Mouse (Mus musculus) CD4-positive, CD25-positive, alpha-beta regulatory T cell, adult 4 months (primary cell): ENCODE data around the gene Gm20696. TPM values are rescaled to one million over a fixed set of nuclear protein-coding genes. Genes with fewer than 3 reads are reported as not detected.
A peak's percentile ranks its signal among the peaks of the same experiment; 100 is the strongest.

Source experiments
- ATAC-seq: one replicate; pipeline ENCODE4 v1.8.0; 2017
- polyA plus RNA-seq, 2 experiments: library from polyadenylated mRNA; unstranded; fragments of 100-300 nt; shearing (Covaris generic); gene quantifications; one replicate each; pipeline ENCODE4 v1.2.1; 2017

Gm20696 gene
- polyA plus RNA-seq, 2 experiments from 2014 or later = 19.5 to 26.0 TPM

DNA sequence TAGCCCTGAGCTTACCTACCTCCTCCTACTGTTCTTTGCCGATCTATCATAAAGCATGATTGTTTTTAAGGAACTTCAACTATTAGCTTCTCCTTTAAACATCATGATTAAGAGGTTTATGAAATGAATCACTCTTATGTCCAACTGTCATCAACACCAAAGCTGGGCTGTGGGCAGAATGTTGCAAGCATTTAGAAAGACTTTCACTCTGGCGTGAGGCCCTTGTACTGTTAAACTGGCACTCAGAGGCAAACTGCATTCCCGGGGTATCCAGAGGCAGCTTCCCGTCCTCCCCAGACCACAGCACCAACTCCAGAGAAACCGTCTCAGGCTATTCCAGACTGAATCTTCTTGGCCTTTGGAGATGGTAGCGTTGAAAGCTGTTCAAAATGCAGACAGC is 230.2 kb downstream of the Gm20696 start:
- no peak for ATAC-seq

DNA sequence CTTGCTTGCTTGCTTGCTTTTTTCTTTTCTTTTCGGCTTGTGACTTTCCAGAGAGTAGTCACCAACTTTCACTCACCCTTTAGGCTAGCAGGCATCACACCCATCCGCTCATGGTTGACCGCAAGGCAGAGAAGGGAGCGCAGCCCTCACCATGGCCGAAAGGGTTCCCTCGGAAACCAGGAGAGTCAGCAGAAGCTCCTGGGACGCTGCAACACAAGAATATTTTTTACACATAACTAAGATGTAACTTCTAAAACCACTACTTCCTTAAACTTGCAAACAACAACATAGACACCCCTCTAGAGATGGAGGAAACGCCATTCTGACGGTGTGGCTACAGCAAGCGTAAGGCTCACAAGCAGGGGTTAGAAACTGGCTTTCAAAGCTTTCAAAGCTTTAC is 231.5 kb downstream of the Gm20696 start:
- ATAC-seq = peak; percentile 58

DNA sequence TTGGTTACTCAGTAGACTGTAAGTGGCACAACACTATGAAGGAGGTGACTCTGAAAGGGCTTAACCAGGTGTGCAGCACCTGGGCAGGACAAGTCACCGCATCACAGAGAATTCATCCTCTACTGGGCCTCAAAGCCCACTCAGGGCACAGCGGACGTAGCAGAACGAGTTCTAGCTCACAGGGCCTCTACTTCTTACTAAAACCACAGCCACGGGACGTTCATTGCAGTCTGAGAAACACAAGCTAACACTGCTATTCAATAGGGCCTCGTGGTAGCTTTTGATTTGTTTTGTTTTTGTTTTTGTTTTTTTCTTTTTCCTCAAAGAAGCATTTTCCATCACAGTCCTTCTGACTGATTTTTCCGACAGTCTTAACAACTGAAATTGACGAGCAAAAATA is 233.6 kb downstream of the Gm20696 start:
- peak; percentile 51 for ATAC-seq

DNA sequence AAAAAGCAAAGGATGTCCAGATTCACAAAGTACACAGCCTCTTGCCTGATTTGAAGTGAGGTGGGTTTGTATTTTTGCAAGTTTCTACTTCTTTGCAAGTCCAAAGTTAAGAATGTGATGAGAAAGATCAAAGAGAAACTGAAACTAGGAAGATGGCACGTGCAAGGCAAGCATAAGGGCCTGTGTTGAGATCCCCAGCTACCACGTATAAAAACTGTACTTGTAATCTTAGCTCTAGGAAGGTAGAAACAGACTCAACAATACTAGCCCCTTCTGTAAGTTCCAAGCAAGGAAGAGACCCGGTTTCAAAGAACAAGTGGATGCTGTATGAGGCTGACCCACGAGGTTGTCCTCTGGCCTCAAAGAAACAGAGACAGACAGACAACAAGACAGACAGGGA is 234.7 kb downstream of the Gm20696 start:
- ATAC-seq = peak; percentile 38

DNA sequence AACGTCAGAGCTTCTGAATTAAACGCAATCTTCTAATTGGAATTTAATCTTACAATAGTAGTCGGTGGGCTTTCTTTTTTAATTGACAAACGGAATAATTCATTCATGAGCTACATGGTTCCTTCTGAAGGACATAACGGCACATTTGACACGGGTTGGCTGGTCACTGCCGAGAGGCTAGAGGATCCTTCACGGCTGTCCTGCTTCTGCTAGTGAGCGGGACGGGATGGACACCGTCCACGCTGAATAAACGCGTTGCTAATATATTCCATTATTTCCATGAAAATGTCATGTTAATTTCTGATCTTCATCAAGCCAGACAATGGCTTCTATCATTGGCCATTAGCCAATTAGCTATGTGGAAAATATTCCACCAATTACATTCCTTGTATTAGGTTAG is 236.0 kb downstream of the Gm20696 start:
- no peak for ATAC-seq

DNA sequence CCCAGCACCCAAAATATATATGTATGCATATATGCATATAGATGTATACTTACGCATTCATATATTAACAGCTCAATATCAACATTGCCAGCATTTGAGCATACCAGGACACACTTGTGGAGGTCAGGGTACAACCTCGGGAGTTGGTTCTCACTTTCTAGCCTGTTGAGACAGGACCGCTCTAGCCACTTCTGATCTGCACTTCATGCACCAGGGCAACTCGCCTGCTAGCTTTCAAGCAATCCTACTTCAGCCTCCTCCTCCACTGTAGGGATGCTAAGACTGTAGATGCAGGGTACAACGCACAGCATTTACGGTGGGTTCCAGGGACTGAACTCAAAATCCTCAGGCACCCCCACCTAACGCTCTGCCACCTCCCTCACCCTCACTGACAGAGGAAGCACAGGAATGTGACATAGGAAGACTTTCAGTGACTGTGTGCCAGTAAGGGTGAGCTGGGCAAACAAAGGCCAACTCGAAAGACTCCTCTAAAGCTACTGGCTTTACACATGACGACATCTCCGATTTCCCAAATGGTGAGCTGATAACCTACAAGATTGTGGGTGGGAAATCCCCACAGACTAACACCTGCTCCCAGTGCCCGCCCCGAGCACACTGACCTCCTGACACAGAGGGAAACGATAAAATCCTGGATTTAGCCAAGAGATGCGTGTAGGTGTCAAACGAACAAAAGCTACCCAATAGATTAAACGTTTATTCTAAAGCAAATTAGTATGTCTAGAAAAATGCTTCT is 237.0 kb downstream of the Gm20696 start:
- ATAC-seq = no peak

DNA sequence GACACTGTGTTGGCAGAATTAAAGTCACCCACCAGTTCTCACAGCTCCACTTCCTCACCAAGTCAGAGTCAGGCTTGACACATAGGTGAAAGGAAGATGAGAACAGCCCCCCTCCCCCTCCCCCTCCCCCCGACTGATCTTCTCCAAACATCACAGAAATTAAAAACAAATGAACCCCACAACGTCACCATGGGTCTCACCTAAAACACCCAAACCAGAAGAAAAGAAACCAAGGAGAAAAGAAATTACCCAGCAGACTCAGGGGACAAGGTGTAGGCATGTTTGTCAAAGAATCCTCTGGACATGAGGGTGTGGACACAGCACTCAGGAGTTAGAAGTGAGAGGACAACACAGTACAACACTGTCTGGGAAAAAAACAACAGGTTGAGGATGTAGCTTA is 237.6 kb downstream of the Gm20696 start:
- peak; percentile 12 for ATAC-seq

DNA sequence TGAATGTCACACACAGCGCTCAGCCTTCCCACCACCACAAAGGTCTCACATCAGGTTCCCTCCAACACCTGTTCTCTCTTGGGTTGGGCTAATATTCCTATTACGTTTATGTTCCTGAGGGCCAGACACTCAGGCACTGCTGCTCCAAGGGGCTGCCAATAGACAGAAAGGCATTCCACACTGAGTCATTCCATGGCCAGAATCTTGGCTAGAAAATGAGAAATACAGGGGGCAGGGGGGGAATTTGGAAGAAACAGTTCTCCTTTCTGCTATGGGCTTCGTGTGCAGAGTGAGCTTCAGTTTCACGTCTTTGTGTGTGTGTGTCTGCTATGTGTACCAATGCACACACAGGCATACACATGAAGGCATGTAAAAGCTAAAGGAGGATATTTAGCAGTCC is 239.3 kb downstream of the Gm20696 start:
- ATAC-seq = no peak

DNA sequence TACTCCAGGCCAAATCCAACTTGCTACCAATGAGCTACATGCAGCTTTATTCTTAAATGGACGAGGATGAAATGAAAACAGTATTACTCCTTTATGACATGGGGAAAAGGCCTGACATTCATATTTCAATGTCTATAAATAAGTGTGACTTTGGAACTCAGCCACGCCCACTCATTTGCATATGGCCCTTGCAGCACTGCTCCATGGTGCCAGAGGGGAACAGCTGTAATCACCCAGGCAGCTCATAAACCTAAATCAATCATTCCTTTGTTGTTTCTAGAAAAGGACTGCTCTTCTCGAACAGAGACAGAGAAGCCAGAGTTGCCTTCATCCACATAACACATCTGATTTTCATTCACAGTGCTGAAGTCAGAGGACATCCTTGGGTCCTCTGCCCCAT is 241.6 kb downstream of the Gm20696 start:
- no peak for ATAC-seq

DNA sequence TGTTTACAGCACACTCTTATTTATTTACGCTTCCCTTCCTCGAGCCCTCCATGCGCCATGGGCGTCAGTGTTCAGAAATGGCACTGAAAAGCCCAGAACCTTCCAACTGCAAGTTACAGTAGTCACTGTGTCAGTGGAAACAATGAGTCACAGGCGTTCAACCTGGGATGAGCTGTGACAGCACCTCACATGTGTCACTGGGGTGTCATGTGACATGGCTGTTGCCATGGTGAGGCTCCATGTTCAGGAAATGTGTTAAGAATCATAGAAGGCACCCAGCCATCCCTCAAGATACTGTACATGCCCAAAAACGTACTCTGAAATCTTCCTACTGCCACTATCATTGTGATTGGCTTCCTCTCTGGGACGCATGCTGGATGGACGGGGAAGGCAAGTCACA is 245.9 kb downstream of the Gm20696 start:
- ATAC-seq = peak; percentile 94

DNA sequence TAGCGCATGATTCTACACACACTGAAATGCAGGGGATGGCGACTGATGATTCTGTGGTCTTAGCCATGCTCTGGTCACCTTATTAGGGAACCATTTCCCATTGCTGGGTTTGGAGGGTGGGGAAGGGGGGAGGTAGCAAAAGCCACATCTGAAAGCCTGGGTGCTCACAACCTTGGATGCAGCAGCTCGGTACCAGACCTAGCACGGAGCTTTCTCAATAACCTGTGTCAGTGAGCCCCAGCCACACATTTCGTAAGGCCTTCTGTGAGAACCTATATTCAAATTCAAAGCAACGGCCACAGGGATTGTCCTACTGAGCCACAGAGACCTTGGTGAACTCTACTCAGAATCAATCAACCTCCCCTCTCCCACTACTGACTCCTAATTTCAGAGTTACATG is 254.0 kb downstream of the Gm20696 start:
- no peak for ATAC-seq

DNA sequence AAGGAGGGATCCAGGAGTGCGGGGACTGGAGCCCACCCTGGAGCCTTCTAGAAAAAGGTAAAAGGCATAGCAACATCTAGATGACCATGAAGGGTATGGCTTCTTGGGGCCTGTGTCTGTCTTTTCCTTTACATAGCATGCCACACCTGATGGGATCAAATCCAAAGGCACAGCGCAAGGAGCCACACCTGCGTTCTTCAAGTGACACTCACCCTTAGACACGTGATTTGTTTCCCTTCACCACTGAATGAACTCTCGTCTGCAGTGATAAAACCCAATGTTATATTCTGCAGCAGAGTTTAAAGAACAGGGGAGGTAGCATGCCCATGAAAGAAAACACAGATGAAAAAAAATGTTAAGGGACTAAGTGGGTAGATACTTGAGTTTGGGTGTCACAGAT is 257.0 kb downstream of the Gm20696 start:
- ATAC-seq = no peak

DNA sequence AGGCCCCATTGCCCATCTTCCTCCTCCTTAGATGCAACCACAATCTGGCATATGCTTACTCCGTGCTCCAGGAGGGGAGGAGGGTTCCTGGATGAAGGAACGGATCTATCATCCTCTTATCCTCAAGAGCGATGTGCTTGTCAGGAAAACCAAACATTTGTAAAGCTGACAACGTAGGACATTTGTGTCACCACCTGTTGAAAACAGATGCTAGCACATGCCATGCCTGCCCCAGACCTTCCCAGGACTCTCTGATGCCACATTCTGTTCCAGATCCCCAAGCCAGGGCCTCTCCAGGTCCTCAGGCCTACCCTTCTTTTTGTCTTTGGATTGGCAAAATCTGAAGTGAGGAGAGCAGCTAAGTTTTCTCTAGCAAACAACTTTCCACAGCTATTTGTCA is 257.7 kb downstream of the Gm20696 start:
- no peak for ATAC-seq

DNA sequence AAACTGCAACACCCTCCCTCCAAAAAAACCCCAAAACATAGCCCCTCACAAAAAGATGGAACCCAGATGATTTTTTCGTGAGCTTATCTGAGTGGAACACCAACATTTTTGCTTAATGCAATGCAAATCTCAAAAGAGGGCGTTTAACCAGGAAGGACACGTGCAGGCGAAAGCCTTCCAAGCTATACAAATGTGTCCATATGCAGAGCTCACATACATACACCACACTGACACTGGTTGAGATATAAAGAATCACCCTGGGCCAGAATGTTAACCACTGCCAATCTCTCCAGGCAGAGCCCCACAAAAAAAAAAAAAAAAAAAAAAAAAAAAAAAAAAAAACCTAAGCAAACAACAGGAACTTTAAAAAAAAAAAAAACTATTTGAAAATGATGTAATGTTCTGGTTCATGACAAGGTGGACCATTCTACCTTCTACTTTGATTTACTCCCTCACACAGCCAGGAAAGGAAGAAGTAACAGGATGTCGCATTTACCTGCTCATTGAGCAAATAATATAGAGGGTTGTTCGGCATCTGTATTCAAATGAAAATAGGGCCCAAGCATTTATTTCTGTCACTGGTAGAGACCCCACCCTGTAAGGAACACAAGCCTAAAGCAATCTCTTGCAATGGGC is 262.7 kb downstream of the Gm20696 start:
- peak; percentile 48 for ATAC-seq

DNA sequence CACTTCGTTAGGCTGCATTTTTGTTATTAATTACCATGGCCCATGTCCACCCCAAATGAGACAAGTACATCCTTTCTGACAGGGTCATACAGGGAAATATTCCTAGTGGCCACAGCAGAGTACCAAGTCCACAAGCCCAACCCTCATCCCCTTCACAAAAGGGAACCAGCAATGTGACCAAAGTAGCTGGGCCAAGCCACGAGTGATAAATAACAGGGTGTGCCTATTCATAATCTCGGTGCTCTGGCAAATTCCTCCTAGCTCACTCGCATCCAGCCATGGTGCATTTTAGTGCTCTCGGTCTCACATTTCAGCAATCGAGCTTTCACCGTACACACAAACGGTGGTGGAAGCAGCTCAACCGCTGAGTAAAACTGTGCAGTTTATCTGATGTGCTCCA is 263.7 kb downstream of the Gm20696 start:
- no peak for ATAC-seq

DNA sequence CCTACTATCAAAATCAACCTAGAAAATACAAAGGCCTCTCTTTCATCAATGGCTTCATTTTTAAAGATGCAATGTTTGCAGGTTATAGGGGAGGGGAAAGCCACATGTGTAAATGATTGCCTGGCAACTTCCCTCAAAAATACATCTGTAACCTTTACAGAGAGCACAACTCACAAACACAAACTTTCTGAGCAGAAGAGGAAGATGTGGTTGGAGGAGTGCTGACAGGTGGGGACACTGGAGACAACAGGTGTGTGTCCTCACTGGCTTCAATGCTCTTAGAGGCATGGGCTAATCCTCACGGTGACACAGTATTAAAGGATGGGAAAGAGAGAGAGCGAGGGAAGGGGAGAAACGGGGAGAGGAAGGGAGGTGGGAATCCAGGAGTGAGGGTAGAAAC is 264.2 kb downstream of the Gm20696 start:
- ATAC-seq = peak; percentile 8

DNA sequence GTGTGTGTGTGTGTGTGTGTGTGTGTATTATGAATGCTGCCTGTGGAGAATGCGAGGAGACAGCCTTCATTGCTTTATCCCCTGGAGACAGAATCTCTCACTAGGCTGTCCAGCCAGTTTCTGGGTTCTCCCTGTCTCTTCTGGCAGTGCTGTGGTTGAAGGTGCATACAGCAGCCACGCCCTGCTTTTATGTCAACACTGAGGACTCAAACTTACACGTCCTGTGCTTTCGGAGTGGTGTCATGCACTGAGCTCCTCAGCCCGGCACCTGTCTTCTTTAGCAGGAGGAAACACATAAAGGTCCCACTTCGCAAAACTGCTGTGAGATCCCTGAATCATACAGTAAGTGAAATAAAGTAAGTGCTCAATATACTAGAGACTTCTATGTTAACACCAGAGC is 264.8 kb downstream of the Gm20696 start:
- ATAC-seq = peak; percentile 56

DNA sequence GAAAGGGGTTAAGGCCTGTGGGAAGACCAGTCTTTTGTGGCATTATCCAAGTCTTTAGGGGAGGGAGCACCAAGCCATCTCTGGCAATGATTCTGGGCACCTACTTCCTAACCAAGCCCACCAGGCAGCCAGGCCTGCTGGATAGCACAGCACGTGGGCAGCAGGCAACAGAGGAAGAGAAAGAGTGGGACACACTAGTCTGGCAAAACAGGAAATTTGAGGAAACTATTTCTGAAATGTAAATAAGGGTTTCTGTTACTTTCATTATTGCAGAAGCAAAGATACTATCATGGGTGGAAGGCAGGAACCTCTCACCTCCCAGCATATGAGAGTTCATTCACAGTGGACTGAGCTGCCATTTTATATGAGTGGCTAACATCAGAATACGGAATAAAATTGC is 265.4 kb downstream of the Gm20696 start:
- ATAC-seq = peak; percentile 33

DNA sequence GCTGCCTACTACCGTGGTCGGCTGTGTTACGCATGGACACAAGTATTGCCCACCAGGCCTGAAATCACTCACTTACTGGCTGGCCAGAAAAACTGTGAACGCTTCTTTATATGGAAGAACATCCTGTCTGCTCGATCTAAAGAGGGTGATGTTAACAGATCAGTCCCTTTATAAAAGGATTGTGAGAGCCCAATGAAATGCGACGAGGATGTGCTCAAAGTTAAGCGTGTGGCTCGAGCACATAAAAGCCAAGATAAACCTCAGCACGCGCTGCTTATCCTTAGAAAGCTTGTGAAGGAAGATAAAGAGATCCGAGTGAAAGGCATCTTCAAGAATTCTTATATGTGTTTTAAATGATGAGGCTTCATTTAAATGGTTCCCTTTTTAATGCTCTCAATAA is 270.9 kb downstream of the Gm20696 start:
- peak; percentile 13 for ATAC-seq

DNA sequence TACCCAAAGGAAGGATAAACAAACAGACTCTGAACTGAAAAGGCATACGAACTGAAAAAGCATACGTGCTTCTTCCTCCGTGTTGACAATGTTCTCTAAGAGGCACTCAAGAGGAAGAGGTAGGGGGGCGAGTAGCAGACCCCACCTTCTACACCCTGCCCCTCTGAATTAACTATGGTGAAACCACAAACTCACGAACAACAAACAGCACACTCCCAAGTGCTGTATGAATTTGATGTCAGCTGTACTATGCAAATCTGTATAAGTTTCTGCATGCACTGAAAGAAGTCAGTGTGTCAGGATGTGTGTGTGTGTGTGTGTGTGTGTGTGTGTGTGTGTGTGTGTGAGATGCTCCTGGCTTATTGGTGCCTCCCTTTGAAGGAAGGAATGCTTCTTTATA is 271.8 kb downstream of the Gm20696 start:
- peak; percentile 56 for ATAC-seq

DNA sequence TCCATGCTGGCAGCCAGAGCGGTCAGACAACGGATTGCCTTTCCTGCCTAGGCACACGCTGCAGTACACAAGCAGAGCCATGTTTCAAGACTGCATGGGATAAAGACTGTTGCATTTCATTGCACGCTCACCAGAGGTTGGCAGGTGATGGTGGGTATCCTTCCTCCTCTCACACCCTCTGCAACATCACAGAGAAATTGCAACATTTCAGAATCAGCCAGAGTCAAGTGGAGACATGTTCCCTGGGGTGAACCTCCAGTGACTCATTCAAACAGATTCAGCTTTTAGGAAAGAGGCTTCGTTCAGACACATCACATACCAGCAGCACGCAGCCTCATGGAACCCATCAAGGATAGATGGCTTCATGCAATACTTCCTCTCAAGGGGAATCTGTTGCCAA is 274.1 kb downstream of the Gm20696 start:
- no peak for ATAC-seq

DNA sequence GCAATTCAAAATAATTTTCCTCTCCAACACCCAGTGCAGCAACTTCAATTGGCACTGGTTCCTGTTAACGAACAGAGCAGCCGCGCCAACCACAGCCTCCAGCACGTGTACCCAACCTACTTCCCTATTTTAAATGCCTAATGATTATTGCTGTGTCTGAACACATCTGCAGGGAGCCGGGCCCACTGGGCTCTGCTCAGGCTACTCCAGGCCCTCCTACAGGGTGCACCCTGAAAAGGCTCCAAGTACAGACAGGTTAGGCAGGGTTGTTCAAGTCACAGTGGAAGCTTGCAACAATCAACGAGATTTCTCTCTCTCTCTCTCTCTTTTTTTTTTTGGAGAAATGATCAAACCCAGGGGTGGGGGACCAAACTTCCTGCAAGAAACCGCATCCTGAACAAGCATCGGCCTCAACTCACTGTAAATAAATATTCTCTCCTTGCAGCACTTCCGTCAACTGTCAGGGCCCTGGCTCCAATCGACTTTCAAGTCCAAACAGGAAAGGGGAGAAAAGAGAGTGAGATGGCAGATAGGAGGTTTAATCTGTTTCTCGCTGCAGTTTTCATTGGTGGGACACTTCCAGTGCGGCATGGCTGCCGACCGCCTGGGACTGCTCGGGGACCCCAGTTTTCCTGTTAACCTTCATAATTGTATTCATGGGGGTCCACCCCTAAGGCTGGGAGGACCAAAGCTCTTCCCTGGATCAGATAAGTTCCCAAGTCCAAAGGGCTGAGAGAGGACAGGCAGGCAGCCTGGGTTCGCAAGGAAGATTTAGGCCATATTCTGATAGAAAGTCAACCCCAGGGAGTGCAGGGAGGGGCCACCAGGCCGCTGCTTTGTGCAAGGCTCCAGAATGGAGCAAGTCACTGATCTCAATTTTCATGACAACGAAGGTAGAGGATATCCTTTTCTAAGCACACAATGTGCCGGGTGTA is 277.6 kb downstream of the Gm20696 start:
- peak; percentile 77 for ATAC-seq

DNA sequence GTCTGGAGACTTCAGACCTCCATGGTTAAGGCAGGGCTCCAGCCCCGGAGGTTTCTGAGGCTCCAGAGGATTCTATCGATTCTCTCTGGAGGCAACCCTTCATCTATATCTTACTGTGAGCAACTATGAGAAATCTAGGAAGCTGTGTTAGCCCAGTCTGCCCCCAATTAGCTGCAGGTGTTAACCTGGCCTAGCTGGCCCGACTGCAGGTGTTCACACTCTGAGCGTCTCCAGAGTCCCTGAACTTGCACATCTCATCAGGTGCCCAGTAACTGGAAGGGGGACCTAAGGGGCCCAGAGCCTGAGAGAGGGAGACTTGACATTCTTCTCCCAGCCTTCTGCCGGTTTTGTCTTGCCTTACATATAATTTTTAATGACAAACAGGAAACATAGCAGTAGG is 278.6 kb downstream of the Gm20696 start:
- ATAC-seq = peak; percentile 22
